Mouse (Mus musculus): ENCODE results near the gene Trim66.

DNA sequence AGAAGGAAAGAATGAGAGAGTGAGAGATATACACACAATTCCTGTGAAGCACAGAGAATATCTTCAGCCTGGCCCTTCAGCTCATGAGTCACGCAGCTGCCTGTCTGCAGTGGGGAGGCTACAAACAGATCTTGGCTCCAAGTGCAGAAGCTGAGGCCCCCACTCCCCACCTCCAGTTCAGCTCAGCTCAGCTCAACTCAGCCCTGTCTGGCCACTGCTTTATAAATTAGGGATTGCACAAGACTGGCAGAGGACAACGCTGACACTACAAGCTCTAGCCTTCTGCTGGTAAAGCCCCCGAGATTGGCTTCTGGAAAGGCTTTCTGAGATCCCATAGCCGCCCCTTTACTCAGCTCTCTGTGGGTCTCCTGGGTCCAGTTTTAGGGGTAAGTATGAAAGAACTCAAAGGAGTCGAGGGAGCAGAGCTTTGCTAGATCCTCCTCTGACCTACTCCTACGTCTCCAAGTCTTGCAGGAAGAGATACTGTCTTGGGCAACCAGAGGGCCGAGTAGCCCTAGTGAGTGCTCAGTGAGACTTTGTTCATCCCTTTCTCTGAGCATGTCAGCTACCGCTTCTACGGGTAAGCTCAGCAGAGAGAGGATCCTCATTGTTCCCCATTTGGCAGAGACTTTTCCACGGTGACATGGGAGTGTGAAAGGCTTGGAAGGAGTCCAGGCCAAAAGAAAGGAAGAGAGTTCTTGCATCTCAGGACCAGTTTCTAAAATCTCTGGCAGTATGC, 37.5 kb upstream of the Trim66 start:
- TF ChIP-seq CTCF (IDR thresholded peaks at IDR 0.05; ENCODE audit: control insufficient read depth, insufficient read depth, low read length) (no peak), POLR2A (IDR thresholded peaks at IDR 0.05; ENCODE audit: borderline replicate concordance, control insufficient read depth, low read depth, low read length) (no peak)

Data from bone marrow, adult 2 months (tissue).